Mouse (Mus musculus): ENCODE data around the gene Gm5244. TPM values are rescaled to one million over a fixed set of nuclear protein-coding genes. Genes with fewer than 3 reads are reported as not detected.

Gm5244 gene
- polyA plus RNA-seq (2017; shearing (Covaris generic)) = 1 to 10 TPM in 1 of 2 experiments, not detected in 1; 1.0 TPM

GRCm38 (mm10) chr19:12846382-12846781, at the start of gene Gm5244:
Gene Gm5244, plus strand, starts transcription at chr19:12846682.
- no peak for ATAC-seq

- ATAC-seq = no peak
Observed at GRCm38 (mm10) chr19:12797071-12797470, 49.4 kb upstream of the Gm5244 start.

- no peak for ATAC-seq
Observed at GRCm38 (mm10) chr19:12798404-12798803, 48.1 kb upstream of the Gm5244 start.

- ATAC-seq = no peak
Observed at GRCm38 (mm10) chr19:12799081-12799480, 47.4 kb upstream of the Gm5244 start.

- ATAC-seq = no peak
Observed at GRCm38 (mm10) chr19:12800621-12801020, 45.9 kb upstream of the Gm5244 start.

GRCm38 (mm10) chr19:12801046-12801445, 45.4 kb upstream of the Gm5244 start:
- ATAC-seq = no peak

GRCm38 (mm10) chr19:12802830-12803229, 43.7 kb upstream of the Gm5244 start:
- ATAC-seq = no peak

GRCm38 (mm10) chr19:12804237-12804636, 42.2 kb upstream of the Gm5244 start:
- ATAC-seq = no peak

- no peak for ATAC-seq
Observed at GRCm38 (mm10) chr19:12805730-12806129, 40.8 kb upstream of the Gm5244 start.

GRCm38 (mm10) chr19:12806214-12806613, 40.3 kb upstream of the Gm5244 start:
- peak; percentile 91 for ATAC-seq

GRCm38 (mm10) chr19:12812644-12813364, 33.7 kb upstream of the Gm5244 start:
- ATAC-seq = no peak

- no peak for ATAC-seq
Observed at GRCm38 (mm10) chr19:12813883-12814282, 32.6 kb upstream of the Gm5244 start.

- no peak for ATAC-seq
Observed at GRCm38 (mm10) chr19:12818507-12818906, 28.0 kb upstream of the Gm5244 start.

- peak; percentile 70 for ATAC-seq
Observed at GRCm38 (mm10) chr19:12820383-12820782, 26.1 kb upstream of the Gm5244 start.

- no peak for ATAC-seq
Observed at GRCm38 (mm10) chr19:12824549-12824948, 21.9 kb upstream of the Gm5244 start.

- ATAC-seq = no peak
Observed at GRCm38 (mm10) chr19:12830823-12831430, 15.6 kb upstream of the Gm5244 start.

- no peak for ATAC-seq
Observed at GRCm38 (mm10) chr19:12831559-12831958, 14.9 kb upstream of the Gm5244 start.

GRCm38 (mm10) chr19:12833625-12834024, 12.9 kb upstream of the Gm5244 start:
- peak; percentile 96 for ATAC-seq

- ATAC-seq = no peak
Observed at GRCm38 (mm10) chr19:12838507-12838906, 8.0 kb upstream of the Gm5244 start.

GRCm38 (mm10) chr19:12856983-12857382, 10.5 kb downstream of the Gm5244 start, which contains the start of gene Olfr1444:
Gene Olfr1444, plus strand, starts transcription at chr19:12857283.
- ATAC-seq = no peak

- no peak for ATAC-seq
Observed at GRCm38 (mm10) chr19:12883555-12883954, 37.1 kb downstream of the Gm5244 start, which contains the start of gene Olfr1445. Gene Olfr1445, plus strand, starts transcription at chr19:12883855.

- no peak for ATAC-seq
Observed at GRCm38 (mm10) chr19:12893424-12893823, 46.9 kb downstream of the Gm5244 start, which contains the start of gene Olfr1446. Gene Olfr1446, minus strand, starts transcription at chr19:12893524.

Measured in CD4-positive, CD25-positive, alpha-beta regulatory T cell, adult 4 months (primary cell).